Mouse (Mus musculus) heart, embryonic 13.5 days (tissue): ENCODE data around the gene Trp53rka. TPM values are rescaled to one million over a fixed set of nuclear protein-coding genes. Genes with fewer than 3 reads are reported as not detected.

ENCODE experiments used
- ATAC-seq: fragments of 200-750 bp; cut with Nextera tagmentation; 2 replicates; pipeline ENCODE4 v1.8.0; 2017; ENCODE audit warnings: moderate TSS enrichment; ENCODE audit not compliant: insufficient number of reproducible peaks, low FRiP score, low TSS enrichment; ENCODE audit errors: extremely low read depth
- H3K27ac ChIP-seq: fragments of 300-500 bp; sonication (generic); replicated peaks from 2 replicates; pipeline ENCODE4 v1.5.1; 2015; ENCODE audit warnings: moderate library complexity, mild to moderate bottlenecking, inconsistent platforms
- H3K27me3 ChIP-seq: fragments of 300-500 bp; sonication (generic); replicated peaks from 2 replicates; pipeline ENCODE4 v1.6.1; 2015; ENCODE audit warnings: mild to moderate bottlenecking, inconsistent platforms
- H3K36me3 ChIP-seq: fragments of 300-500 bp; sonication (generic); 2 replicates; pipeline ENCODE4 v1.6.1; 2015; ENCODE audit warnings: mild to moderate bottlenecking, inconsistent platforms
- H3K4me1 ChIP-seq: fragments of 300-500 bp; sonication (generic); 2 replicates; pipeline ENCODE4 v1.6.1; 2015; ENCODE audit warnings: inconsistent platforms
- H3K4me2 ChIP-seq: fragments of 300-500 bp; sonication (generic); 2 replicates; pipeline ENCODE4 v1.6.1; 2015; ENCODE audit warnings: inconsistent platforms, mild to moderate bottlenecking, moderate library complexity
- H3K4me3 ChIP-seq: fragments of 300-500 bp; sonication (generic); 2 replicates; pipeline ENCODE4 v1.5.1; 2015; ENCODE audit warnings: moderate library complexity, mild to moderate bottlenecking, inconsistent platforms
- H3K9ac ChIP-seq: fragments of 300-500 bp; sonication (generic); 2 replicates; pipeline ENCODE4 v1.6.1; 2015; ENCODE audit warnings: inconsistent platforms, mild to moderate bottlenecking, moderate library complexity
- H3K9me3 ChIP-seq: fragments of 300-500 bp; sonication (generic); 2 replicates; pipeline ENCODE4 v1.6.1; 2016; ENCODE audit warnings: inconsistent platforms
- WGBS: fragments of 180-500 bp; shearing (Covaris S2); methylation state at CpG from one replicate; pipeline ENCODE4 v1.1.7; 2015; ENCODE audit warnings: mixed read lengths; 5-methylcytosine and 5-hydroxymethylcytosine counted together
- polyA plus RNA-seq: library from polyadenylated mRNA; unstranded; fragments of >200 nt; fragmentation: Nextera tagmentation; extraction: Ambion mirVana; gene quantifications from 2 replicates; pipeline ENCODE4 v1.2.1, GENCODE M21; 2015

Trp53rka gene
- polyA plus RNA-seq, 1 experiment from 2014 or later = 21.0 TPM

DNA sequence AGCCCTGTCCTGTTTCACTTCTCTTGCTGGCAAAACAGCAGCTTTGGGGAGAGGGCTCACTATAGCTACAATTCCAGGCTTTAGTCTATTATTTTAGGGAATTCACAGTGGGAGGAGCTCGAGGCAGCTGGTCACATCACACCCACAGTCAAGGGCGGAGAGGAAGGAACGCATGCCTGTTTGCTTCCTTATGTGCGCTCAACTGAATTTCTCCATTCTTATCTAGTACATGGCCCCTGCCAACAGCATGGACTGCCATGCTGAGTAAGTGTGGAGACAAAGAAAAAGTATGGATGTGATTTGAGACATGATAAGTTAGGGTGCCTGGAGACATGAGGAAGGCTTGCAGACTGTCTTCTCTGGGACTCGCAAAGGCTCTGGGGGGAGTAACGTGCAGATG is 9.0 kb downstream of the Trp53rka start:
- ATAC-seq = no peak
- H3K4me2 ChIP-seq = no peak overlapping the region
- no peak overlapping the region for H3K4me3 ChIP-seq
- no peaks in the 10 kb centered on the region for H3K9me3 ChIP-seq
- H3K9ac ChIP-seq = no peak overlapping the region
- no peaks in the 10 kb centered on the region for H3K27me3 ChIP-seq
- peaks cover 9% of the 10 kb centered on the region for H3K36me3 ChIP-seq
- H3K27ac ChIP-seq = no peak overlapping the region
- WGBS = 41% methylated on average over 6 of the region's 6 CpGs
- H3K4me1 ChIP-seq = peaks cover 14% of the 10 kb centered on the region

DNA sequence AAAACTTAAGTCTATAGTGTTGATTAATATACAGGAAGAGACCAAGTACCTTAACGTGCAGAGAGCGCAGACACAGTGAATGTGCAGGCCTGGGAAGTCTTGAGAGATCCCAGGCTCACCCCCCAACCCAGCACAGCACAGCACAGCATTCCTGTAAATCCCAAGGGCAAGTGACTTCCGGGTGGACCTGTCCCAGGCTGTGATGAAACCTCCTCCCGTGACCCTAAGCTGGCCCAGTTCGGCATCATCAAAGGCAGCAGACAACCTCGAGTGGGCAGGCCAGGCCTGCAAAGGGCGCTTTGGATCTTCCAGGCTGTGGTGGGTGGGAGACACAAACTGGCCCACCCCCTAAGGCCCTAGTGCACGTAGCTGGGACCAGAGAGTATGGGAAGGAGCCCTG is 11.1 kb downstream of the Trp53rka start:
- Histone ChIP-seq H3K4me3 (no peak overlapping the region), H3K27ac (no peak overlapping the region), H3K9ac (no peak overlapping the region), H3K9me3 (no peaks in the 10 kb centered on the region), H3K27me3 (no peaks in the 10 kb centered on the region), H3K4me2 (no peak overlapping the region), H3K36me3 (no peaks in the 10 kb centered on the region), H3K4me1 (peaks cover 11% of the 10 kb centered on the region)
- WGBS = 60% methylated on average over 8 of the region's 8 CpGs
- no peak for ATAC-seq

DNA sequence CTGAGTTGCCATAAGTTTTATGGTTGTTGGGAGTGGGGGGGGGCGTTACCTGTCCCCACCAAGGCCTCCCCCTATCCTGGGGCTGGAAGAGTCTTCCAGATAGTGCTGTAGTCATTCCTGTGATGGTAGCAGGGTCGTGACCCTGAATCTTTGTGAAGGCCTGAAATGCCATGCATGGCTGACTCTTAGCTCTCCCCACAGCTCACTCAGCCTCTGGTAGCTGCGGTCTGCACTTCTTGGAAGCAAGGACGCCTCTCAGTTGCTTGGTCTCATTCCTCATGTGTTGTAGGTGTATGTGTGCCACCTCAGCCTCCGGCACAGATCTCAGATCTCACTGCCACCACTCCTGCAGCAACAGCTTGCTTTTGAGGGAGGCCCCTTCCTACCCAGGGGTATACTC is 17.3 kb downstream of the Trp53rka start:
- Histone ChIP-seq H3K4me2 (no peak overlapping the region), H3K4me1 (peaks cover 5% of the 10 kb centered on the region), H3K27me3 (peaks cover 51% of the 10 kb centered on the region), H3K4me3 (no peak overlapping the region), H3K9me3 (no peaks in the 10 kb centered on the region), H3K36me3 (no peaks in the 10 kb centered on the region), H3K9ac (no peak overlapping the region), H3K27ac (no peak overlapping the region)
- 61% methylated on average over 5 of the region's 5 CpGs for WGBS
- no peak for ATAC-seq

DNA sequence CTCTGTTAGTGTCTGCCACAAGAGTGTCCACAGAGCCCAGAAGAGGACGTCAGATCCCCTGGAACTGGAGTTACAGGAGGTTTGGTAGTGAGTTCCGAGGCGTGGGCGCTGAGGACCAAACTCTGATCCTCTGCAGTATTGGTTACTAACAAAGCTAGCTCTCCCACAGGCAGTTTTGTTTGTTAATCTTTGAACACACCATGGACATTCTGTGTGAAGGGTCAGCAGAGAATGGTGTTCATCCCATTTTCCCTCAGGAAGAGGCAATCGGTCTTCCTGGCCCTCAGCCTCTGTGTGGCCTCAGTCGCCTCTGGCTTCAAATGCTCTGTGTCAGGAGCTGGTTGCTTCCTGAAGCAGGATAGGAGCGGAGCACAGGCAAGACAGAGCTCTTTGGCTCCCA is 17.7 kb downstream of the Trp53rka start:
- Histone ChIP-seq H3K9me3 (no peaks in the 10 kb centered on the region), H3K4me3 (no peak overlapping the region), H3K27ac (no peak overlapping the region), H3K9ac (no peak overlapping the region), H3K36me3 (no peaks in the 10 kb centered on the region), H3K4me2 (no peak overlapping the region), H3K27me3 (peaks cover 55% of the 10 kb centered on the region), H3K4me1 (peaks cover 5% of the 10 kb centered on the region)
- ATAC-seq = no peak
- 73% methylated on average over 7 of the region's 7 CpGs for WGBS

DNA sequence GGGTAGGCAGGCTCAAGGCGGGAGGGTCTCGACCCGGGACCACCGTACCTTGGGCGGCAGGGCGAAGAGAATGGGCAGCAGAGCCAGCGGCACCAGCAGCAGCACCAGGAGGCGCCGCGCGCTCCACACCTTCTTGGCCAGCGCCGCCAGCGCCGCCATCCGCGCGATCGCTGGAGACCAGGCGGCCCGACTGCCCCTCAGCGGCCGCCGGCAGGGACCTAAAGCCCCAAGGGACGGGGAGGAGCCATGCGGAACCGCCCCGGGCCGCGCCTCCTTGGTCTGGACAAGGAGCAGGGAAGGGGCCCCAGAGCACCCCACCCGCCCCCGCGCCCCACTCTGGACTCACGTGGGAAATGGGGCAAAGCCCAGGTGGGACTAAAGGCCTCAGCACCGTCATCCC is 20.1 kb downstream of the Trp53rka start, which contains the start of gene Slc13a3:
Gene Slc13a3, minus strand, starts transcription at position 228 of the 400 bp plus-strand sequence.
- WGBS = 2% methylated on average over 35 of the region's 35 CpGs
- Histone ChIP-seq H3K27me3 (peaks cover 65% of the 10 kb centered on the region), H3K9ac (peak within 1 kb of the TSS; percentile 58), H3K4me2 (peak within 1 kb of the TSS; percentile 58), H3K4me3 (peak within 1 kb of the TSS; percentile 26), H3K36me3 (no peaks in the 10 kb centered on the region), H3K27ac (no peak within 1 kb of the TSS), H3K9me3 (no peaks in the 10 kb centered on the region), H3K4me1 (peaks cover 12% of the 10 kb centered on the region)
- ATAC-seq = no peak

DNA sequence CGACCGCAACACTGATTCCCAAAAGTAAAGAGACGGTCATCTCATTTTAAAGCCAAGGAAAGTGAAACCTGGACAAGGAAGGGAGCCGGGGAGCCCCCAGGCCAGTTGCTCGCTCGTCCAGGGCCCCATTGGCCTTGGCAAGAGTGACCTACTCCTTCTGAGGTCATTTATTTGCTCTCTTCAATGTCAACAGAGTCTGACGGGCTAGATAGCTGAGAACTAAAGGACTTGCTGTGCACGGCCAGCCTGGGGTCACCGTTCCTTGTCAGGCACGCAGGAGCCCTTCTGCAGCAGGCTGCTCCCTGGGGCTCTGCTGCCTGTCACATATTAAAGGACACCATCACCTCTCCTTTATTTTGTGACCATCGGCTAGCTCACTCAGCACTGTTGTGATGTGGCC is 21.2 kb downstream of the Trp53rka start:
- Histone ChIP-seq H3K9me3 (no peaks in the 10 kb centered on the region), H3K4me1 (peaks cover 14% of the 10 kb centered on the region), H3K27me3 (peaks cover 67% of the 10 kb centered on the region), H3K36me3 (no peaks in the 10 kb centered on the region), H3K4me2 (no peak overlapping the region), H3K27ac (no peak overlapping the region), H3K9ac (no peak overlapping the region), H3K4me3 (no peak overlapping the region)
- 67% methylated on average over 11 of the region's 11 CpGs for WGBS
- ATAC-seq = no peak

DNA sequence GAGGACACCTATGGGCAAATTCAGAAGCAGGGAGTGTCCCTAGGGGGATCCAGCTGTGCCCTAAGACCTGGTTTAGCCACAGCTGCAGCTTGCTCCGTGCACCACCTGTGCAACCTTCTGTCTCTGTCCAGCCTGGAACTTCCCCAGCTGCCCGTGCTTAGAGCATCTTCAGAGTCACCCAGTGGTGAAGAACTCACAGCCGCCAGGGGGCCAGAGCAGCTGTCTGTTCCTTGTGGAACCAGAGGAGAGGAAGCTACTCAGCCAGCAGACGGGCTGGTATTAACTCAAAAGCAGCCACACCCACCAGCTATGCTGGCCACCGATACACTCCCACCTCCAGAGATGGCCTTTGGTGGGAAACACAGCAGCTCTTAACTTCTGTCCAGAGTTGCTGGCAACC is 23.0 kb downstream of the Trp53rka start:
- Histone ChIP-seq H3K9me3 (no peaks in the 10 kb centered on the region), H3K4me2 (no peak overlapping the region), H3K27me3 (peaks cover 70% of the 10 kb centered on the region), H3K4me1 (peaks cover 14% of the 10 kb centered on the region), H3K27ac (no peak overlapping the region), H3K4me3 (no peak overlapping the region), H3K9ac (no peak overlapping the region), H3K36me3 (no peaks in the 10 kb centered on the region)
- WGBS = 35% methylated on average over 5 of the region's 5 CpGs
- ATAC-seq = no peak

DNA sequence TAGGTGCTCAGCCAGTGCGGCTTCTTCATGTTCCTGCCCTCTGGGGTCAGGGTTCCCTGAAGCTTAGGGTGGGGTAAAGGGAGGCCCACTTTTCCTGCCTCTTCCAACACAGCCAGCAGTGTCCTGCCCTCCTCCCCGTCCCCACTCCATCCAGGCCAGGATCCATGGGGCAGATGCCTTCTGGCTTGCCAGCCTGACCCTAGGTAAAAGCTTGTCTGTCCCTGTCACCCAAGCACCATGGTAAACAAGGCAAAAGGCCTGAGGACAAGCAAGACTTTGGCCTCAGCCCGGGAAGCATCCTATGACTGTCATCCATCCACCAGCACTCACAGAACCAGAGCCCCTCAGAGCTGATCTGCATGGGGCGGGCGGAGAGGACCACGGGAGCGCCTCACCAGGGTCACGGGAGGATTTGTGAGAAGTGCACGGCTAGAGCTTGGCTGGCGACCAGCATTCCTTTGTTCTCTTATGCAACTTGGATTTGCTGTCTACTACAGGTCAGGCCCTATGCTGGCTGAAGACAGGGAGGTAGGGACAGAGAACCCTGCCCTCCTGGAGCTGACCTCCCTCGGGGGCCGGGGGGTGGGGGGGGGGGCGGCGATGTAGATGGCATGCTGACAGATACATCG is 25.2 kb downstream of the Trp53rka start:
- H3K4me1 ChIP-seq = peaks cover 11% of the 10 kb centered on the region
- no peak for ATAC-seq
- H3K4me2 ChIP-seq = no peak overlapping the region
- H3K9me3 ChIP-seq = no peaks in the 10 kb centered on the region
- H3K9ac ChIP-seq = no peak overlapping the region
- 47% methylated on average over 13 of the region's 15 CpGs for WGBS
- H3K36me3 ChIP-seq = no peaks in the 10 kb centered on the region
- H3K27ac ChIP-seq = no peak overlapping the region
- no peak overlapping the region for H3K4me3 ChIP-seq
- peaks cover 56% of the 10 kb centered on the region for H3K27me3 ChIP-seq

DNA sequence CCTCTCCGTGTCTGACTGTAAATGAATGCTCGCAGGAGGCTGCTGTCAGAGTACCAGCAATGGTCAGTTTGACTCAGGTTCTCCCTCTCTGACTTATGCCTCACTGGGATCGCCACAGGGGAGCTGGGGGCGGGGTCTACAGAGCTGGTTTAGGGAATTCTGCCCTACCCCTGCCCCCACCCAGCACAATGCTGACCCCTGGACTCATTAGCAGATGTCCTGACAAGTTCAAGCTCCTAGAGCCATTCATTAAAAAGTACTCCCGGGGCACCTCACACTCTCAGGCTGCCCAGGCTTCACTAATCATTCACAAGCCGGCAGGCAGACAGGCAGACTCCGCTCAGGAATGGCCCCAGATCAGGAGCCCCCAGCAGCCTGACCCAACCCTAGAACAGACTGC is 33.5 kb downstream of the Trp53rka start:
- Histone ChIP-seq H3K4me1 (no peaks in the 10 kb centered on the region), H3K4me3 (no peak overlapping the region), H3K36me3 (no peaks in the 10 kb centered on the region), H3K4me2 (no peak overlapping the region), H3K9me3 (no peaks in the 10 kb centered on the region), H3K27ac (no peak overlapping the region), H3K27me3 (peaks cover 37% of the 10 kb centered on the region), H3K9ac (no peak overlapping the region)
- no peak for ATAC-seq
- WGBS = 22% methylated on average over 7 of the region's 7 CpGs

DNA sequence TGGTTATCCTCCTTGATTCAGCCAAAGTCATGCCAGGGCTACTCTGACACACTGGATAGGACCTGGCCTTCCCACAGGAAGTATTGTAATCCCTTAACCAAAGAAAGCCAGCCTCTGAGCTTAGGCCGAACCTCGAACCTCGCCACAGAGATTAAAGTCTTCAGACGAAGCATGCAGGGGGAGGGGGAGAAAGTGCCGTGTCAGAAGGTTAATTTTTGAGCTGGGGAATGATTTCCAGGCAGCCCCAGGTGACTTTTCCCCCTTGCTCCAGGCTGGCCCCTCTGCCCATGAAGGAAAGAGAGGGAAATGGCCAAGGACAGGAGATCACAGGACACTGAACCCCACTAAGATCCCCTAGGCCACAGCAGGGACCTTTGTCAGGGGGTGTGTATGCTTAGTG is 34.9 kb downstream of the Trp53rka start:
- Histone ChIP-seq H3K27ac (no peak overlapping the region), H3K9me3 (no peaks in the 10 kb centered on the region), H3K4me2 (no peak overlapping the region), H3K4me1 (no peaks in the 10 kb centered on the region), H3K9ac (no peak overlapping the region), H3K36me3 (no peaks in the 10 kb centered on the region), H3K4me3 (no peak overlapping the region), H3K27me3 (peaks cover 30% of the 10 kb centered on the region)
- ATAC-seq = no peak
- WGBS = 52% methylated on average over 5 of the region's 5 CpGs

DNA sequence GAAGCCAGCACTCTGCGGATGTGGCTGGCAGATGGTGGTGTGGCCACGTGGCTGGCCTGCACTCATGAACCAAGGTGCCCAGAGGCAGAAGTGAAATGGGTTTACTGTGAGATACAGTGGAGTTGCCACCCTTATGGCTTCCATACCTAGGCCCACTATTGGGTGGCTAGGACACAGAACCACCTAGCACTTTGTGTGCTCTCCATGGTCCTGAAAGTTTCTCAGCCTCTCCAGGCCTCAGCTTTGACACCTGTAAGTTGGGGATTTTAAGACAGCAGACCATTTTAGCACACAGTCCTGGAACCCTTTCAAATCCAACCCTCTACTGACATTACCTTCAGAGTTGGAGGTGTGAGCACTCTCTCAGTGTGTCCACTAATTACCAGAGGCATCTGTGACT is 36.4 kb downstream of the Trp53rka start:
- H3K4me3 ChIP-seq = no peak overlapping the region
- no peaks in the 10 kb centered on the region for H3K9me3 ChIP-seq
- ATAC-seq = no peak
- no peak overlapping the region for H3K9ac ChIP-seq
- WGBS = 62% methylated on average over 2 of the region's 2 CpGs
- H3K36me3 ChIP-seq = no peaks in the 10 kb centered on the region
- peaks cover 25% of the 10 kb centered on the region; the same call in 1 of the 2 replicates for H3K27me3 ChIP-seq
- H3K4me2 ChIP-seq = no peak overlapping the region
- no peak overlapping the region for H3K27ac ChIP-seq
- no peaks in the 10 kb centered on the region for H3K4me1 ChIP-seq
